Mouse (Mus musculus): ENCODE results near the gene Tmem160. TPM values are rescaled to one million over a fixed set of nuclear protein-coding genes. Genes with fewer than 3 reads are reported as not detected.

Gene Tmem160
- polyA plus RNA-seq, 1 experiment from 2014 or later = 79.0 TPM

GRCm38 (mm10) chr7:16417141-16417771 is 35.3 kb upstream of the Tmem160 start:
- no peak overlapping the region for H3K9ac ChIP-seq
- H3K4me3 ChIP-seq = no peak overlapping the region
- no peaks in the 10 kb centered on the region for H3K9me3 ChIP-seq (replicated peaks)
- ATAC-seq (ENCODE audit: insufficient number of reproducible peaks, low FRiP score) = no peak
- peaks cover 26% of the 10 kb centered on the region for H3K4me1 ChIP-seq (replicated peaks)
- WGBS = 81% methylated on average over 10 of the region's 10 CpGs
- H3K27ac ChIP-seq (ENCODE audit: poor library complexity, severe bottlenecking) = no peak overlapping the region; the same call in 1 of the 2 replicates
- peaks cover 69% of the 10 kb centered on the region for H3K36me3 ChIP-seq
- no peaks in the 10 kb centered on the region for H3K27me3 ChIP-seq (replicated peaks)
- no peak overlapping the region for H3K4me2 ChIP-seq

GRCm38 (mm10) chr7:16418713-16419112 is 33.9 kb upstream of the Tmem160 start:
- no peaks in the 10 kb centered on the region for H3K27me3 ChIP-seq (replicated peaks)
- peaks cover 79% of the 10 kb centered on the region for H3K36me3 ChIP-seq
- H3K9me3 ChIP-seq (replicated peaks) = no peaks in the 10 kb centered on the region
- H3K4me2 ChIP-seq = no peak overlapping the region
- WGBS = 89% methylated on average over 5 of the region's 5 CpGs
- H3K9ac ChIP-seq = no peak overlapping the region
- ATAC-seq (ENCODE audit: insufficient number of reproducible peaks, low FRiP score) = no peak
- no peak overlapping the region for H3K27ac ChIP-seq (ENCODE audit: poor library complexity, severe bottlenecking)
- H3K4me1 ChIP-seq (replicated peaks) = peaks cover 16% of the 10 kb centered on the region
- H3K4me3 ChIP-seq = no peak overlapping the region

GRCm38 (mm10) chr7:16420493-16421118 is 32.0 kb upstream of the Tmem160 start:
- ATAC-seq (ENCODE audit: insufficient number of reproducible peaks, low FRiP score) = no peak

GRCm38 (mm10) chr7:16422222-16422856 is 30.2 kb upstream of the Tmem160 start:
- peaks cover 96% of the 10 kb centered on the region for H3K36me3 ChIP-seq
- no peak for ATAC-seq (ENCODE audit: insufficient number of reproducible peaks, low FRiP score)
- H3K4me2 ChIP-seq = no peak overlapping the region
- H3K4me1 ChIP-seq (replicated peaks) = no peaks in the 10 kb centered on the region
- no peaks in the 10 kb centered on the region for H3K27me3 ChIP-seq (replicated peaks)
- no peak overlapping the region for H3K9ac ChIP-seq
- 88% methylated on average over 18 of the region's 18 CpGs for WGBS
- H3K27ac ChIP-seq (ENCODE audit: poor library complexity, severe bottlenecking) = no peak overlapping the region
- H3K9me3 ChIP-seq (replicated peaks) = no peaks in the 10 kb centered on the region
- H3K4me3 ChIP-seq = no peak overlapping the region

More at GRCm38 (mm10) chr7:16420493-16421118, 32.0 kb upstream of the Tmem160 start:
- 89% methylated on average over 8 of the region's 8 CpGs for WGBS
- no peaks in the 10 kb centered on the region for H3K9me3 ChIP-seq (replicated peaks)
- H3K4me1 ChIP-seq (replicated peaks) = peaks cover 12% of the 10 kb centered on the region
- no peak overlapping the region for H3K27ac ChIP-seq (ENCODE audit: poor library complexity, severe bottlenecking)
- H3K36me3 ChIP-seq = peaks cover 90% of the 10 kb centered on the region
- H3K9ac ChIP-seq = no peak overlapping the region
- no peaks in the 10 kb centered on the region for H3K27me3 ChIP-seq (replicated peaks)
- no peak overlapping the region for H3K4me2 ChIP-seq
- no peak overlapping the region for H3K4me3 ChIP-seq

GRCm38 (mm10) chr7:16423731-16424130 is 28.8 kb upstream of the Tmem160 start:
- Histone ChIP-seq H3K9ac (no peak overlapping the region), H3K4me2 (no peak overlapping the region), H3K4me1 (replicated peaks) (no peaks in the 10 kb centered on the region), H3K27ac (ENCODE audit: poor library complexity, severe bottlenecking) (no peak overlapping the region), H3K36me3 (peaks cover 97% of the 10 kb centered on the region), H3K9me3 (replicated peaks) (no peaks in the 10 kb centered on the region), H3K27me3 (replicated peaks) (no peaks in the 10 kb centered on the region), H3K4me3 (no peak overlapping the region)
- WGBS = 87% methylated on average over 9 of the region's 9 CpGs
- no peak for ATAC-seq (ENCODE audit: insufficient number of reproducible peaks, low FRiP score)

- no peak overlapping the region for H3K4me3 ChIP-seq
- H3K36me3 ChIP-seq = peaks cover 97% of the 10 kb centered on the region
- no peaks in the 10 kb centered on the region for H3K27me3 ChIP-seq (replicated peaks)
- no peak overlapping the region for H3K27ac ChIP-seq (ENCODE audit: poor library complexity, severe bottlenecking)
- no peak overlapping the region for H3K9ac ChIP-seq
- H3K4me2 ChIP-seq = no peak overlapping the region
- no peaks in the 10 kb centered on the region for H3K9me3 ChIP-seq (replicated peaks)
- no peak for ATAC-seq (ENCODE audit: insufficient number of reproducible peaks, low FRiP score)
- WGBS = 83% methylated on average over 10 of the region's 10 CpGs
- no peaks in the 10 kb centered on the region for H3K4me1 ChIP-seq (replicated peaks)
Measured at GRCm38 (mm10) chr7:16425721-16426120, 26.9 kb upstream of the Tmem160 start.

- H3K4me3 ChIP-seq = no peak overlapping the region
- no peaks in the 10 kb centered on the region for H3K9me3 ChIP-seq (replicated peaks)
- no peaks in the 10 kb centered on the region for H3K27me3 ChIP-seq (replicated peaks)
- WGBS = 63% methylated on average over 4 of the region's 4 CpGs
- H3K9ac ChIP-seq = no peak overlapping the region
- ATAC-seq (ENCODE audit: insufficient number of reproducible peaks, low FRiP score) = peak; percentile 87
- H3K4me1 ChIP-seq (replicated peaks) = no peaks in the 10 kb centered on the region
- peaks cover 97% of the 10 kb centered on the region for H3K36me3 ChIP-seq
- H3K27ac ChIP-seq (ENCODE audit: poor library complexity, severe bottlenecking) = no peak overlapping the region
- H3K4me2 ChIP-seq = no peak overlapping the region
Measured at GRCm38 (mm10) chr7:16426129-16426729, 26.4 kb upstream of the Tmem160 start.

GRCm38 (mm10) chr7:16433352-16433971 is 19.1 kb upstream of the Tmem160 start:
- peak overlapping the region; percentile 14 for H3K4me2 ChIP-seq
- peak; percentile 71 for ATAC-seq (ENCODE audit: insufficient number of reproducible peaks, low FRiP score)
- 49% methylated on average over 3 of the region's 3 CpGs for WGBS
- peak overlapping the region; percentile 88 for H3K27ac ChIP-seq (ENCODE audit: poor library complexity, severe bottlenecking)
- H3K9ac ChIP-seq = peak overlapping the region; percentile 64; the same call in 1 of the 2 replicates
- H3K27me3 ChIP-seq (replicated peaks) = no peaks in the 10 kb centered on the region
- H3K4me1 ChIP-seq (replicated peaks) = peaks cover 35% of the 10 kb centered on the region
- H3K9me3 ChIP-seq (replicated peaks) = no peaks in the 10 kb centered on the region
- H3K36me3 ChIP-seq = peaks cover 88% of the 10 kb centered on the region
- H3K4me3 ChIP-seq = no peak overlapping the region

- Histone ChIP-seq H3K4me1 (replicated peaks) (peaks cover 35% of the 10 kb centered on the region), H3K27me3 (replicated peaks) (no peaks in the 10 kb centered on the region), H3K4me2 (no peak overlapping the region), H3K4me3 (no peak overlapping the region), H3K27ac (ENCODE audit: poor library complexity, severe bottlenecking) (no peak overlapping the region), H3K9ac (no peak overlapping the region), H3K9me3 (replicated peaks) (no peaks in the 10 kb centered on the region), H3K36me3 (peaks cover 72% of the 10 kb centered on the region)
- 91% methylated on average over 9 of the region's 9 CpGs for WGBS
- no peak for ATAC-seq (ENCODE audit: insufficient number of reproducible peaks, low FRiP score)
Measured at GRCm38 (mm10) chr7:16435088-16435487, 17.5 kb upstream of the Tmem160 start.

GRCm38 (mm10) chr7:16441241-16441640 is 11.3 kb upstream of the Tmem160 start:
- H3K36me3 ChIP-seq = peaks cover 10% of the 10 kb centered on the region
- no peak overlapping the region for H3K4me3 ChIP-seq
- no peaks in the 10 kb centered on the region for H3K27me3 ChIP-seq (replicated peaks)
- H3K9me3 ChIP-seq (replicated peaks) = no peaks in the 10 kb centered on the region
- no peak for ATAC-seq (ENCODE audit: insufficient number of reproducible peaks, low FRiP score)
- no peak overlapping the region for H3K27ac ChIP-seq (ENCODE audit: poor library complexity, severe bottlenecking)
- no peak overlapping the region for H3K4me2 ChIP-seq
- no peak overlapping the region for H3K9ac ChIP-seq
- peaks cover 19% of the 10 kb centered on the region for H3K4me1 ChIP-seq (replicated peaks)

- H3K27ac ChIP-seq (ENCODE audit: poor library complexity, severe bottlenecking) = 0 out of 2 replicates have a peak overlapping the region, but pooled peaks have one; percentile 10
- WGBS = 65% methylated on average over 6 of the region's 6 CpGs
- no peak overlapping the region for H3K9ac ChIP-seq
- no peak for ATAC-seq (ENCODE audit: insufficient number of reproducible peaks, low FRiP score)
- H3K9me3 ChIP-seq (replicated peaks) = no peaks in the 10 kb centered on the region
- no peaks in the 10 kb centered on the region for H3K27me3 ChIP-seq (replicated peaks)
- no peak overlapping the region for H3K4me3 ChIP-seq
- H3K4me1 ChIP-seq (replicated peaks) = peaks cover 18% of the 10 kb centered on the region
- H3K36me3 ChIP-seq = peaks cover 20% of the 10 kb centered on the region
- no peak overlapping the region for H3K4me2 ChIP-seq
Measured at GRCm38 (mm10) chr7:16451656-16452055, 923 bp upstream of the Tmem160 start.

All from heart, embryonic 12.5 days (tissue).